Mouse (Mus musculus) layer of hippocampus, postnatal 36 days (tissue): ENCODE results near the gene Acap3. TPM values are rescaled to one million over a fixed set of nuclear protein-coding genes. Genes with fewer than 3 reads are reported as not detected.

Experiments used
- DNase-seq, 2 experiments: peaks; one replicate each; pipeline ENCODE4 v3.0.0; 2022
- microRNA-seq, 2 experiments: library from miRNA; unstranded; fragments of <30 nt; microRNA quantifications; one replicate each; pipeline ENCODE4 v1.2.0; 2021
- total RNA-seq, 2 experiments: library from RNA; stranded (reverse); gene quantifications; 2 replicates each; pipeline ENCODE4 v1.2.3; 2021

The Acap3 gene
- total RNA-seq, 2 experiments from 2014 or later, result 109 to 128 TPM

DNA sequence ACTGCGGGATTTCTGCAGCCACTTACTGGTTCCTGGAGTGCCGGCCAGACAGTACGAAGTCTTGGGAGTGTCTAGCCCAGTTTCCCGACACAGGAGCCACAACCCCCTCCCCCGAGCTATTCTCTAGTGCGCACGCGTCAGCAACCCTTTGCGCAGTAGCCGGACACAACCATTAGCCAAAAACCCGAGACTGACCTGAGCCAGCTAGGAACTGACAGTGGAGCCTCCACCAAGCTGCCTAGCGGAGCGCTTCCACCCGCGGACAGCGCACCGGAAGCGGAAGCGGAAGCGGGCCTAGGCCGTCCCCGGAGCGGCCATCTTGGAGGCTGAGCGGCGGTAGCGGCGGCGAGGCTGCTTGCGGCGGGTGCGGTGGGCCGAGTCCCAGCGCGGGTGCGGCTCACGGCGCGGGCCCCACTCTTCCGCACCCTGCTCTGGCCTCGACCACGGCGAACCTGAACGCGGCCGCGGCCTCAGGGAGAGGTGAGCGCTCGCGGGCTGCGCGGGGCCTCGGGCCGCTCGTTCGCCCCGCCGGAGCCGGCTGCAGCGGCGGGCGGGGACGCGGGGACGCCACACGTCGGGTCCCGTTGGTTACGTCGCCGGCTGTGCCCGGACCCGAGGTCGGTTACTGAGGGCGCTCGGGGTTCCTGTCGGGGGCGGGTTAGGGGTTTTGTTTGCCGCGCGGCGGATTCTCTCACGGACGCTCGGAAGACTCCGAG, 52.1 kb downstream of the Acap3 start, which contains the start of gene Ube2j2:
Gene Ube2j2, plus strand, starts transcription at position 298 of the 716 bp plus-strand sequence.
- DNase-seq, result peak; percentile 98

DNA sequence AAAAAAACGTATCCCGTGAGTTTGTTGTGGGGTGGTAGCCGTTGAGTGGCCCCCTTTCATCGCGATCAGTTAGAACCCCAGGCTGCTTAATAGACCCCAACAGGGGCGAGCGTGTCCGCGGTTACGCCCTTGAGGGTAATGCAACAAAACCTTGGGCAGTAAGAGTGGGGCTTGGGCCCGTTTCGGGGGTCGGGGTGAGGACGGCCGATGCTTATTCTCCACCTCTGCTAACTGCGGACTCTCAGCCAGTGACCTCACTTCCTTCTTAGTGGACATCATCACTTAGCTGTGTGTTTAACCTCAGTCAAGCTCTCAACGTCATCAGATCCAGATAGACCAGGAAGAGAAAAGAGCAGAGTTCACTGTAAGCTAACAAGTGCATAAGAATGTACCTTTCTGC, 52.6 kb downstream of the Acap3 start:
- no peak for DNase-seq

DNA sequence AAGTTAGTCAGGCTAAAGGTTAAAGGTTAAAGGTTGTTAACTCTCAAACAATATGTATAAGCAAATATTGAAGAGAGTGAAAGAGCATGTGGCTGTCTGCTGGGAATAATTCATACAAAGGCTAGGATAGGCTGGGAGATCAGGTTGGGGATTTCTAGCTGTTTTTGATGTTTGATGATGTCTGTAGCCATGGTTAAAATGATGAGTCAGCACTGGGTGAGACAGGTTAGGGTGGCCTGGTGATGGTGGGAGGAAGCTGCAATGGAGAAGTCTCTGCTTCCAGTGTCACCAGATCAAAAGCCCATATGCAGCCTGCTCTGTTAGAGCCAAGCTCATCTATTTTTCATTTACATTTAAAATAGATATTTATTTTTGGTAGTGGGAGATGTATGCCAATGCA, 55.5 kb downstream of the Acap3 start:
- no peak for DNase-seq

DNA sequence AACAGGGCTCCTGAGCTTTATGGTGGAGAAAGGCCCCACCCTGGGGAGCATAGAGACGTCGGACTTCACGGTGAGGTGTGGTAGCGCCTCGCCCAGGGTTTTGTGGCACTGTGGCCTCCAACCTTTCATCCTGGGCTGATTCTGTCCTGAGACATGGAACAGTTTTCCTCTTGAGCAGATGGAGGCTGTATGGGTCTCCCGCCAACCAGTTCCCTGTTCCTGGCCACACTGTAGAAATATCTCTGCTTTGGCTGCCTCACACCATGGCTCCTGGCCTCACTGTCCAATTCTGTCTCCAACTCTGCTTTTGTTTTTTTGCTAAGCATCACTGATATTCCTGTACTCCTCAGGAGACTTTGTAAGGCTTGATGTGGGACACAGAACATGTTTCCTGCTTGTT, 63.9 kb downstream of the Acap3 start:
- no peak for DNase-seq

Small RNAs within 50 kb of the gene (microRNA-seq; reads per million reads assigned to microRNA genes)
- 0 reads per million in 2 experiments for gene Gm22991

Other genes with a start within 250 kb of the Acap3 start
- gene Gm10563, start 246.4 kb upstream of the Acap3 start, total RNA-seq, result not detected
- gene Mmp23, start 238.4 kb upstream of the Acap3 start, total RNA-seq, result 1 to 10 TPM; 3.9 to 6.4 TPM
- 100 to 1,000 TPM in 1 of 2 experiments, 10 to 100 TPM in 1; 96.8 to 109 TPM for gene Mib2, start 222.6 kb upstream of the Acap3 start, total RNA-seq
- 10 to 100 TPM; 21.8 to 23.0 TPM for gene Fndc10, start 197.5 kb upstream of the Acap3 start, total RNA-seq
- gene Ssu72, start 187.0 kb upstream of the Acap3 start, total RNA-seq, result 10 to 100 TPM; 78.3 to 82.6 TPM
- gene Tmem240, start 157.0 kb upstream of the Acap3 start, total RNA-seq, result 10 to 100 TPM; 34.7 to 35.1 TPM
- 10 to 100 TPM; 51.8 to 54.0 TPM for gene Atad3a, start 130.7 kb upstream of the Acap3 start, total RNA-seq
- gene Vwa1, start 117.1 kb upstream of the Acap3 start, total RNA-seq, result 10 to 100 TPM; 10.5 to 11.3 TPM
- gene Tmem88b, start 105.9 kb upstream of the Acap3 start, total RNA-seq, result 10 to 100 TPM; 29.6 to 31.8 TPM
- gene Ankrd65, start 101.4 kb upstream of the Acap3 start, total RNA-seq, result not detected
- gene Mrpl20, start 88.9 kb upstream of the Acap3 start, total RNA-seq, result 10 to 100 TPM; 83.0 to 87.4 TPM
- 100 to 1,000 TPM in 1 of 2 experiments, 10 to 100 TPM in 1; 87.0 to 106 TPM for gene Ccnl2, start 79.3 kb upstream of the Acap3 start, total RNA-seq
- 10 to 100 TPM; 88.4 to 98.2 TPM for gene Aurkaip1, start 60.5 kb upstream of the Acap3 start, total RNA-seq
- gene Mxra8, start 52.1 kb upstream of the Acap3 start, total RNA-seq, result 1 to 10 TPM; 5.6 to 8.1 TPM
- 10 to 100 TPM; 75.6 to 76.6 TPM for gene Dvl1, start 44.4 kb upstream of the Acap3 start, total RNA-seq
- under 1 TPM; 0.15 to 0.48 TPM for gene Tas1r3, start 28.5 kb upstream of the Acap3 start, total RNA-seq
- gene Cptp, start 22.4 kb upstream of the Acap3 start, total RNA-seq, result 10 to 100 TPM; 24.5 to 24.9 TPM
- 10 to 100 TPM; 35.7 to 36.9 TPM for gene Ints11, start 22.3 kb upstream of the Acap3 start, total RNA-seq
- 10 to 100 TPM; 56.8 to 59.9 TPM for gene Pusl1, start within 50 bp of the Acap3 start, total RNA-seq
- 10 to 100 TPM; 66.2 to 74.1 TPM for gene Ube2j2, start 52.0 kb downstream of the Acap3 start, total RNA-seq
- 10 to 100 TPM; 12.7 to 18.6 TPM for gene C1qtnf12, start 70.5 kb downstream of the Acap3 start, total RNA-seq
- 10 to 100 TPM in 1 of 2 experiments, 1 to 10 TPM in 1; 9.7 to 10.6 TPM for gene B3galt6, start 100.8 kb downstream of the Acap3 start, total RNA-seq
- 100 to 1,000 TPM; 178 to 190 TPM for gene Sdf4, start 101.0 kb downstream of the Acap3 start, total RNA-seq
- gene Tnfrsf4, start 122.0 kb downstream of the Acap3 start, total RNA-seq, result 1 to 10 TPM; 2.3 to 2.5 TPM
- not detected for gene Tnfrsf18, start 134.3 kb downstream of the Acap3 start, total RNA-seq
- gene Ttll10, start 167.6 kb downstream of the Acap3 start, total RNA-seq, result under 1 TPM in 1 of 2 experiments, not detected in 1; 0.20 TPM
- 10 to 100 TPM; 31.5 to 32.1 TPM for gene 9430015G10Rik, start 218.2 kb downstream of the Acap3 start, total RNA-seq
- 1 to 10 TPM; 1.0 to 1.3 TPM for gene Rnf223, start 238.7 kb downstream of the Acap3 start, total RNA-seq